10 mouse cellular contexts compared by ENCODE assay signal in genomic region chr1:194742901-194743422, GRCm38 (mm10).
DNase-seq lines count a peak whose midpoint lies in the region; ATAC-seq lines count a peak whose summit lies in the region.
"Had no signal": no experiment of that assay in that cellular context is flagged by ENCODE, and none has a peak within 500 bp of the region (broad histone marks: within the 10 kb centered on the region; RNA-seq: fewer than 3 reads in every experiment).

No protein-coding gene starts in this region.

- H3K27me3 ChIP-seq in embryonic facial prominence, embryonic 11.5 days (ENCODE audit: control insufficient read depth, insufficient read depth, low read length), result no peaks in the 10 kb centered on the region
- no peaks in the 10 kb centered on the region for H3K27me3 ChIP-seq in forebrain, embryonic 15.5 days
- H3K27me3 ChIP-seq: neural tube, embryonic 12.5 days had no signal

- no peak overlapping the region for H3K4me2 ChIP-seq in embryonic facial prominence, embryonic 11.5 days (ENCODE audit: low read depth, low read length)
- H3K4me2 ChIP-seq in forebrain, embryonic 15.5 days (replicated peaks), result no peak overlapping the region
- H3K4me2 ChIP-seq: neural tube, embryonic 12.5 days had no signal

- no peak for ATAC-seq in embryonic facial prominence, embryonic 11.5 days (replicated peaks; ENCODE audit: insufficient number of reproducible peaks, low FRiP score, low TSS enrichment, low read depth)
- no peak for ATAC-seq in forebrain, embryonic 15.5 days (replicated peaks)

- DNase-seq in left cerebral cortex, adult 18-20 months (ENCODE audit: low spot score in 2 of 2), result peak; percentile 15 to 16
- DNase-seq in left cerebral cortex, postnatal 36 days (ENCODE audit: low spot score in 2 of 2), result no peak
- DNase-seq in embryonic facial prominence, embryonic 11.5 days (ENCODE audit: low spot score), result peak; percentile 33
- DNase-seq in left cerebral cortex, postnatal 14 days (ENCODE audit: low spot score in 2 of 2), result peak; percentile 23 to 32
- no peak for DNase-seq in cerebellum, adult 8-10 months
- no peak for DNase-seq in kidney, postnatal 14 days
- DNase-seq: cerebellum, adult 9-10 months; heart, postnatal 36 days had no signal

- no peaks in the 10 kb centered on the region for H3K36me3 ChIP-seq in embryonic facial prominence, embryonic 11.5 days (replicated peaks; ENCODE audit: control insufficient read depth, insufficient read depth, low read depth, low read length)
- H3K36me3 ChIP-seq in forebrain, embryonic 15.5 days, result 0 out of 2 replicates have a peak, but pooled peaks cover 9% of the 10 kb centered on the region

- no peak overlapping the region for H3K9ac ChIP-seq in embryonic facial prominence, embryonic 11.5 days (replicated peaks; ENCODE audit: low read length)
- no peak overlapping the region for H3K9ac ChIP-seq in forebrain, embryonic 15.5 days (replicated peaks)
- H3K9ac ChIP-seq: neural tube, embryonic 12.5 days had no signal

- WGBS in embryonic facial prominence, embryonic 11.5 days, result 26% methylated on average over 2 of the region's 2 CpGs
- 20% methylated on average over 2 of the region's 2 CpGs for WGBS in forebrain, embryonic 15.5 days

- H3K9me3 ChIP-seq in embryonic facial prominence, embryonic 11.5 days (replicated peaks; ENCODE audit: control insufficient read depth, low read length), result no peaks in the 10 kb centered on the region
- H3K9me3 ChIP-seq in forebrain, embryonic 15.5 days, result no peaks in the 10 kb centered on the region
- H3K9me3 ChIP-seq: neural tube, embryonic 12.5 days had no signal

- H3K4me1 ChIP-seq in embryonic facial prominence, embryonic 11.5 days (ENCODE audit: control insufficient read depth, insufficient read depth, low read length), result peaks cover 3% of the 10 kb centered on the region
- H3K4me1 ChIP-seq in forebrain, embryonic 15.5 days, result peaks cover 79% of the 10 kb centered on the region

- H3K27ac ChIP-seq in embryonic facial prominence, embryonic 11.5 days (replicated peaks; ENCODE audit: low read depth, low read length), result 0 out of 2 replicates have a peak overlapping the region, but pooled peaks have one; percentile 22
- H3K27ac ChIP-seq in forebrain, embryonic 15.5 days (replicated peaks), result peak overlapping the region; percentile 39
- H3K27ac ChIP-seq: neural tube, embryonic 12.5 days had no signal

- intact Hi-C loops in left cerebral cortex, postnatal 36 days (cut with DNase I), result no loop called here
- intact Hi-C loops in left cerebral cortex, postnatal 14 days (cut with DNase I), result no loop called here

- no peak overlapping the region for H3K4me3 ChIP-seq in embryonic facial prominence, embryonic 11.5 days (ENCODE audit: low read depth, low read length)
- H3K4me3 ChIP-seq in forebrain, embryonic 15.5 days, result no peak overlapping the region
- H3K4me3 ChIP-seq: neural tube, embryonic 12.5 days had no signal

Comparison
In these comparisons a context has a peak if more than half of its experiments do, and no peak if none do; other contexts are left out.
1. DNase-seq: peak in left cerebral cortex, adult 18-20 months (2 of 2), embryonic facial prominence, embryonic 11.5 days (single experiment) and left cerebral cortex, postnatal 14 days (2 of 2); none in left cerebral cortex, postnatal 36 days (0 of 2), cerebellum, adult 8-10 months (single experiment) and kidney, postnatal 14 days (single experiment).